Mouse (Mus musculus) stomach, embryonic 14.5 days (tissue): ENCODE results near the gene Fndc3b. TPM values are rescaled to one million over a fixed set of nuclear protein-coding genes. Genes with fewer than 3 reads are reported as not detected.

Experiments used
- ATAC-seq: fragments of 200-750 bp; cut with Nextera tagmentation; 2 replicates; pipeline ENCODE4 v1.8.0; 2017; ENCODE audit warnings: low read depth, moderate TSS enrichment; ENCODE audit not compliant: insufficient number of reproducible peaks, insufficient read depth, low FRiP score
- H3K27ac ChIP-seq: fragments of 300-500 bp; sonication (generic); 2 replicates; pipeline ENCODE4 v1.5.1; 2014; ENCODE audit warnings: mild to moderate bottlenecking, low read length, moderate library complexity, mixed read lengths
- H3K27me3 ChIP-seq: fragments of 300-500 bp; sonication (generic); 2 replicates; pipeline ENCODE4 v1.6.1; 2014; ENCODE audit warnings: low read length, control low read depth, mixed read lengths; ENCODE audit not compliant: control insufficient read depth, insufficient read depth
- H3K36me3 ChIP-seq: fragments of 300-500 bp; sonication (generic); 2 replicates; pipeline ENCODE4 v1.6.1; 2014; ENCODE audit warnings: mild to moderate bottlenecking, control low read depth, low read length, moderate library complexity, mixed read lengths; ENCODE audit not compliant: control insufficient read depth, insufficient read depth
- H3K4me1 ChIP-seq: fragments of 300-500 bp; sonication (generic); 2 replicates; pipeline ENCODE4 v1.6.1; 2014; ENCODE audit warnings: low read length, control low read depth, mixed read lengths; ENCODE audit not compliant: control insufficient read depth, insufficient read depth
- H3K4me2 ChIP-seq: fragments of 300-500 bp; sonication (generic); replicated peaks from 2 replicates; pipeline ENCODE4 v1.6.1; 2014; ENCODE audit warnings: low read depth, low read length, control low read depth
- H3K4me3 ChIP-seq: fragments of 300-500 bp; sonication (generic); 2 replicates; pipeline ENCODE4 v1.5.1; 2014; ENCODE audit warnings: low read depth, low read length, control low read depth
- H3K9ac ChIP-seq: fragments of 300-500 bp; sonication (generic); replicated peaks from 2 replicates; pipeline ENCODE4 v1.6.1; 2014; ENCODE audit warnings: low read depth, mild to moderate bottlenecking, control low read depth, low read length, moderate library complexity, mixed read lengths
- H3K9me3 ChIP-seq: fragments of 300-500 bp; sonication (generic); 2 replicates; pipeline ENCODE4 v1.6.1; 2016; ENCODE audit warnings: low read depth, low read length, control low read depth; ENCODE audit not compliant: control insufficient read depth
- WGBS: fragments of 180-500 bp; shearing (Covaris S2); extraction: QIAGEN DNeasy Blood & Tissue Kit; methylation state at CpG from one replicate; pipeline ENCODE4 v1.1.7; 2014; 5-methylcytosine and 5-hydroxymethylcytosine counted together
- polyA plus RNA-seq: library from polyadenylated mRNA; unstranded; fragments of >200 nt; fragmentation: Nextera tagmentation; extraction: Ambion mirVana; gene quantifications from 2 replicates; pipeline ENCODE4 v1.2.1, GENCODE M21; 2014

The Fndc3b gene
- polyA plus RNA-seq, 1 experiment from 2014 or later = 33.3 TPM

GRCm38 (mm10) chr3:27718829-27719365 is 7.8 kb upstream of the Fndc3b start:
- no peaks in the 10 kb centered on the region for H3K36me3 ChIP-seq
- no peaks in the 10 kb centered on the region for H3K27me3 ChIP-seq
- no peak overlapping the region for H3K27ac ChIP-seq
- H3K9me3 ChIP-seq = no peaks in the 10 kb centered on the region
- no peak overlapping the region for H3K4me2 ChIP-seq
- WGBS = 71% methylated on average over 5 of the region's 5 CpGs
- H3K4me3 ChIP-seq = no peak overlapping the region
- no peak overlapping the region for H3K9ac ChIP-seq
- no peak for ATAC-seq
- no peaks in the 10 kb centered on the region for H3K4me1 ChIP-seq

GRCm38 (mm10) chr3:27713971-27714370 is 2.9 kb upstream of the Fndc3b start:
- H3K4me1 ChIP-seq = no peaks in the 10 kb centered on the region
- no peak overlapping the region for H3K4me2 ChIP-seq
- no peak overlapping the region for H3K9ac ChIP-seq
- no peaks in the 10 kb centered on the region for H3K27me3 ChIP-seq
- 67% methylated on average over 4 of the region's 4 CpGs for WGBS
- H3K9me3 ChIP-seq = no peaks in the 10 kb centered on the region
- H3K36me3 ChIP-seq = no peaks in the 10 kb centered on the region
- no peak overlapping the region for H3K4me3 ChIP-seq
- no peak overlapping the region for H3K27ac ChIP-seq
- ATAC-seq = no peak

GRCm38 (mm10) chr3:27712421-27712820 is 1.3 kb upstream of the Fndc3b start:
- H3K9me3 ChIP-seq = no peaks in the 10 kb centered on the region
- ATAC-seq = no peak
- H3K9ac ChIP-seq = no peak overlapping the region
- no peaks in the 10 kb centered on the region for H3K27me3 ChIP-seq
- no peak overlapping the region for H3K27ac ChIP-seq
- peaks cover 11% of the 10 kb centered on the region; the same call in 1 of the 2 replicates for H3K4me1 ChIP-seq
- no peaks in the 10 kb centered on the region for H3K36me3 ChIP-seq
- H3K4me3 ChIP-seq = no peak overlapping the region
- 72% methylated on average over 6 of the region's 6 CpGs for WGBS
- no peak overlapping the region for H3K4me2 ChIP-seq

DNA sequence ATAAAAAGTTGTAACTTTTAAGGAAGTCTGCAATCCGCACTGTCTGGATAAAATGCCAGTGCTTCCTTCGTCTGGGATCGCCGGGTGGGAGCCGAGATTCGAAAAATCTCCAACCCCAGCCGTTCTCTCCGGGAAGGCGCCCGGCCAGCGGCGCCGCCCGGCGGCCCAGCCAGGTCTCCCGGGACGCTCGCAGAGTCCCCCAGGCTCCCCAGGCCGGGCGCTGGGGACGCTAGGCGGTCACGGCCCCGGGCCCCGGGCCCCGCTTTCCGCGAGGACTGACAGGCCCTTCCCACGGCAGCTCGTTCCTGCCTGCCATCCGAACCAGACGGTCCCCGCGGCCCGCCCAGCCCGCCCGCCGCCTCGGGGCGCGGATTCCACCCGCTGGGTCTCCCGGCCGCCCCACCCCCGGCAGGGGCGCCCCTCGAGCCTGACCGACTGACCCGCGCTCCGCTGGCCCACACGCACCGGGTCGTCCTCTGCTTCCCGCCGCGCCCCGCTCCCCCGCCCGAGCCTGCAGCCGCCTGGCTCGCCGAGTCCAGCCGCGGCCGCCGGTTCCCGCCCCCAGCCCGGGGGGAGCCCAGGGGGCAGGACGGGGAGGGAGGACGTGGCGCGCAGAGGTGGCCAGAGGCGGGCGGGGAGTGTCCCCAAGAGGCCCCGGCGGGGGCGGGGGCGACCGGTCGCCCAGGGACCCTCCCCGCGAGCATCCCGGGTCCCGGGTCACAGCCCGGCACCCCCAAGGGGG is 1.0 kb downstream of the Fndc3b start:
- under 1% methylated on average over 68 of the region's 86 CpGs for WGBS
- Histone ChIP-seq H3K27me3 (no peaks in the 10 kb centered on the region), H3K4me3 (peak overlapping the region; percentile 80), H3K9ac (peak overlapping the region; percentile 91), H3K4me2 (peak overlapping the region; percentile 86), H3K27ac (peak overlapping the region; percentile 96), H3K36me3 (no peaks in the 10 kb centered on the region), H3K9me3 (no peaks in the 10 kb centered on the region), H3K4me1 (peaks cover 30% of the 10 kb centered on the region)
- ATAC-seq = peak; percentile 66

GRCm38 (mm10) chr3:27709096-27709905 is 1.8 kb downstream of the Fndc3b start:
- no peak for ATAC-seq
- Histone ChIP-seq H3K4me3 (peak overlapping the region; percentile 80), H3K9me3 (no peaks in the 10 kb centered on the region), H3K27ac (peak overlapping the region; percentile 96), H3K9ac (peak overlapping the region; percentile 91), H3K4me2 (peak overlapping the region; percentile 86), H3K4me1 (peaks cover 36% of the 10 kb centered on the region), H3K36me3 (no peaks in the 10 kb centered on the region), H3K27me3 (no peaks in the 10 kb centered on the region)
- WGBS = 3% methylated on average over 22 of the region's 22 CpGs

- Histone ChIP-seq H3K27me3 (no peaks in the 10 kb centered on the region), H3K9me3 (no peaks in the 10 kb centered on the region), H3K4me3 (peak overlapping the region; percentile 80), H3K27ac (peak overlapping the region; percentile 96; the same call in 1 of the 2 replicates), H3K9ac (peak overlapping the region; percentile 91), H3K4me2 (peak overlapping the region; percentile 86), H3K4me1 (peaks cover 36% of the 10 kb centered on the region), H3K36me3 (no peaks in the 10 kb centered on the region)
- no peak for ATAC-seq
- 19% methylated on average over 5 of the region's 5 CpGs for WGBS
These were observed 2.5 kb downstream of the Fndc3b start for GRCm38 (mm10) chr3:27708581-27708980.

DNA sequence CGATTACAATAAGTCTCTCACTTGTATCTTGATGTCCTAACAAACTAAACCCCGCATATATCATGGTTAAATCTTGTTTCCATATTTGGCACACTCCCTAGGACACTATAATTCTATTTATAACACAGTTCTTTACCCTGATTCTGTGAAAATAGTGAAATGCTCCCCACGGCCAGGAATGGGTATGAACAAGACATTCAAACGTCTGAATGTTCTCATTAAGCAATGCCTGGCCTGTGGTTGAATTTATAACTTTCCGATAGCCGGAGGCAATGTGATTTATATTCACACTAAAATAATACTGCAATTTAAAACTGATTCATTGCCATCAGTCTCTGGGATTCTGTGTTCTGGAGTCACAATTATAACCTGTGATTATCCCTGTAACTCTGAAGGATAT is 5.3 kb downstream of the Fndc3b start:
- H3K4me3 ChIP-seq = no peak overlapping the region
- no peaks in the 10 kb centered on the region for H3K27me3 ChIP-seq
- H3K4me2 ChIP-seq = no peak overlapping the region
- no peaks in the 10 kb centered on the region for H3K9me3 ChIP-seq
- H3K36me3 ChIP-seq = no peaks in the 10 kb centered on the region
- 34% methylated on average over 6 of the region's 6 CpGs for WGBS
- ATAC-seq = no peak
- H3K9ac ChIP-seq = no peak overlapping the region
- peaks cover 40% of the 10 kb centered on the region for H3K4me1 ChIP-seq
- no peak overlapping the region for H3K27ac ChIP-seq

- no peak for ATAC-seq
- Histone ChIP-seq H3K27ac (peak overlapping the region; percentile 11; the same call in 1 of the 2 replicates), H3K4me3 (no peak overlapping the region), H3K9ac (no peak overlapping the region), H3K4me1 (peaks cover 40% of the 10 kb centered on the region), H3K4me2 (no peak overlapping the region), H3K27me3 (no peaks in the 10 kb centered on the region), H3K9me3 (no peaks in the 10 kb centered on the region), H3K36me3 (no peaks in the 10 kb centered on the region)
- 37% methylated on average over 4 of the region's 4 CpGs for WGBS
These were observed 6.1 kb downstream of the Fndc3b start for GRCm38 (mm10) chr3:27705056-27705455.
